In the genomic region with DNA sequence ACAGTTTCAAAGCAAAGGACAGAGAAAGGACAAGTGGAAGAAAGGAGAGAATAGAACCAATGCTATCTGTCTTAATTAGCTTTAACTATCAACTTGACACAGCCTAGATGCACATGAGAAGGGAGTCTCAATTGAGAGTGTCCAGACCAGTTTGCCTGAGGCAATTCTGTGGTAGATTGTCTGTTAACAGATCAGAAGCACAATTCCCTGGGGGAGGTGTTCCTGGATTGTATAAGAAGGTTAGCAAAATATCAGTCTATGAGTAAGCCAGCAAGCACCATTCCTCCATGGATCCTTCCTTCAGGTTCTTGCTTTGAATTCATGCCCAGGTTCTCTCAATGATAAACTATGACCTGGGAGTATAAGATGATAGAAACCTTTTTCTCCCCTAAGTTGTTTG, we compare ENCODE assay signal across 21 mouse cellular contexts.
"Had no signal": no experiment of that assay in that cellular context is flagged by ENCODE, and none has a peak within 500 bp of the region (broad histone marks: within the 10 kb centered on the region; RNA-seq: fewer than 3 reads in every experiment).

No protein-coding gene starts in this region.

- DNase-seq: liver, postnatal 0 days; lung, adult 2 months; lung, postnatal 14 days; lung, postnatal 36 days; retina, postnatal 1 day; right cerebral cortex, postnatal 14 days; thymus, adult 2 months; thymus, postnatal 25 days; thymus, postnatal 4 days had no signal

- H3K4me2 ChIP-seq: liver, embryonic 15.5 days; lung, embryonic 15.5 days; midbrain, embryonic 13.5 days; neural tube, embryonic 13.5 days; neural tube, embryonic 15.5 days; stomach, embryonic 15.5 days had no signal

- H3K4me3 ChIP-seq: liver, embryonic 15.5 days; lung, embryonic 15.5 days; megakaryocyte, embryonic 14.5 days; midbrain, embryonic 13.5 days; myocyte; neural tube, embryonic 13.5 days; neural tube, embryonic 15.5 days; stomach, embryonic 15.5 days had no signal

- H3K27ac ChIP-seq: liver, embryonic 15.5 days; lung, embryonic 15.5 days; macrophage; midbrain, embryonic 13.5 days; neural tube, embryonic 13.5 days; neural tube, embryonic 15.5 days; stomach, embryonic 15.5 days; stomach, postnatal 0 days had no signal

- H3K27me3 ChIP-seq: lung, embryonic 15.5 days; neural tube, embryonic 13.5 days; neural tube, embryonic 15.5 days; stomach, embryonic 15.5 days had no signal

- H3K36me3 ChIP-seq: liver, embryonic 15.5 days; lung, embryonic 15.5 days; midbrain, embryonic 13.5 days; neural tube, embryonic 13.5 days; neural tube, embryonic 15.5 days; stomach, embryonic 15.5 days had no signal

- ATAC-seq: liver, postnatal 0 days; lung, postnatal 0 days; midbrain, embryonic 13.5 days; midbrain, embryonic 16.5 days had no signal

- H3K9ac ChIP-seq: liver, embryonic 15.5 days; liver, postnatal 0 days; lung, embryonic 15.5 days; midbrain, embryonic 13.5 days; neural tube, embryonic 13.5 days; neural tube, embryonic 15.5 days; stomach, embryonic 15.5 days had no signal

- H3K9me3 ChIP-seq: liver, embryonic 15.5 days; lung, embryonic 15.5 days; megakaryocyte, embryonic 14.5 days; midbrain, embryonic 13.5 days; neural tube, embryonic 13.5 days; neural tube, embryonic 15.5 days; stomach, embryonic 15.5 days had no signal
